9 mouse cellular contexts compared by ENCODE assay signal in genomic region chr11:97664339-97664665, GRCm38 (mm10). TPM values are rescaled to one million over a fixed set of nuclear protein-coding genes. Genes with fewer than 3 reads are reported as not detected.
DNase-seq lines count a peak whose midpoint lies in the region; ATAC-seq lines count a peak whose summit lies in the region.
"Had no signal": no experiment of that assay in that cellular context is flagged by ENCODE, and none has a peak within 500 bp of the region (broad histone marks: within the 10 kb centered on the region; RNA-seq: fewer than 3 reads in every experiment).

No protein-coding gene starts in this region.

- no peak for DNase-seq in heart, adult 9 months (ENCODE audit: low spot score in 2 of 2)
- peak; percentile 71 for DNase-seq in ES-CJ7 (ENCODE audit: low read depth, low spot score)
- DNase-seq in cerebellum, postnatal 4 days (ENCODE audit: low spot score in 2 of 2) = no peak
- no peak for DNase-seq in urinary bladder, postnatal 25 days (ENCODE audit: low spot score)
- DNase-seq in MN1 (ENCODE audit: low spot score) = no peak
- DNase-seq: layer of hippocampus, adult 9-11 months had no signal

- H3K4me2 ChIP-seq in heart, embryonic 15.5 days = peak overlapping the region; percentile 73
- peak overlapping the region; percentile 70 for H3K4me2 ChIP-seq in forebrain, embryonic 15.5 days (replicated peaks)

- no peak for ATAC-seq in heart, embryonic 15.5 days (replicated peaks; ENCODE audit: insufficient number of reproducible peaks, insufficient read depth, low FRiP score, low read depth)
- ATAC-seq in forebrain, embryonic 15.5 days (replicated peaks) = no peak

- peaks cover 13% of the 10 kb centered on the region; the same call in 1 of the 2 replicates for H3K79me2 ChIP-seq in macrophage (ENCODE audit: inconsistent target)

- H3K36me3 ChIP-seq in heart, embryonic 15.5 days = peaks cover 34% of the 10 kb centered on the region
- peaks cover 22% of the 10 kb centered on the region; the same call in 1 of the 2 replicates for H3K36me3 ChIP-seq in forebrain, embryonic 15.5 days
- H3K36me3 ChIP-seq in macrophage (ENCODE audit: inconsistent target) = peaks cover 29% of the 10 kb centered on the region

- no peaks in the 10 kb centered on the region for H3K9me3 ChIP-seq in heart, embryonic 15.5 days (replicated peaks)
- no peaks in the 10 kb centered on the region for H3K9me3 ChIP-seq in forebrain, embryonic 15.5 days

- H3K27ac ChIP-seq in heart, embryonic 15.5 days = peak overlapping the region; percentile 89
- peak overlapping the region; percentile 81 for H3K27ac ChIP-seq in forebrain, embryonic 15.5 days (replicated peaks)
- H3K27ac ChIP-seq in macrophage = no peak overlapping the region

- peak overlapping the region; percentile 82 for H3K4me3 ChIP-seq in heart, embryonic 15.5 days
- H3K4me3 ChIP-seq in forebrain, embryonic 15.5 days = peak overlapping the region; percentile 94
- peak overlapping the region; percentile 45 for H3K4me3 ChIP-seq in macrophage (ENCODE audit: inconsistent target)

- peaks cover 61% of the 10 kb centered on the region for H3K4me1 ChIP-seq in heart, embryonic 15.5 days (replicated peaks)
- peaks cover 53% of the 10 kb centered on the region for H3K4me1 ChIP-seq in forebrain, embryonic 15.5 days

- no peaks in the 10 kb centered on the region for H3K27me3 ChIP-seq in heart, embryonic 15.5 days
- peaks cover 17% of the 10 kb centered on the region for H3K27me3 ChIP-seq in forebrain, embryonic 15.5 days

- peak overlapping the region; percentile 86 for H3K9ac ChIP-seq in heart, embryonic 15.5 days
- H3K9ac ChIP-seq in forebrain, embryonic 15.5 days (replicated peaks) = peak overlapping the region; percentile 76

- WGBS in heart, embryonic 15.5 days = 0% methylated on average over 6 of the region's 8 CpGs
- WGBS in forebrain, embryonic 15.5 days = 0% methylated on average over 6 of the region's 8 CpGs
- 18% methylated on average over 6 of the region's 8 CpGs for WGBS in macrophage (ENCODE audit: missing documents)

RNA-seq across cellular contexts. Expression of gene Mllt6, which starts 1.1 kb away (rescaled TPM):
- polyA plus RNA-seq in heart, embryonic 15.5 days (2015; fragmentation: Nextera tagmentation; extraction: Ambion mirVana) = 2.2 and 2.3 TPM in 2 replicates
- 4.3 and 4.7 TPM in 2 replicates for polyA plus RNA-seq in forebrain, embryonic 15.5 days (2015; fragmentation: Nextera tagmentation; extraction: Ambion mirVana)
- total RNA-seq in macrophage (2018; cell fraction: chromatin; rRNA removed) = 100 to 1,000 TPM in 18 of 26 experiments, 10 to 100 TPM in 8; 46.5 to 707 (median 220) TPM
- 10 to 100 TPM; 22.9 to 78.9 (median 49.8) TPM for total RNA-seq in macrophage (2018; cell fraction: cytosol; rRNA removed)
- total RNA-seq in macrophage (2018; cell fraction: nucleus; rRNA removed) = 100 to 1,000 TPM in 17 of 26 experiments, 10 to 100 TPM in 9; 29.9 to 419 (median 127) TPM
- 8.7 to 23.8 TPM (median 10.1 TPM) in 3 replicates for polyA plus RNA-seq in macrophage (2018)

RNA-seq across cellular contexts. Expression of gene Cisd3, which starts 21.3 kb away (rescaled TPM):
- 60.7 and 69.4 TPM in 2 replicates for polyA plus RNA-seq in heart, embryonic 15.5 days (2015; fragmentation: Nextera tagmentation; extraction: Ambion mirVana)
- 17.4 and 19.5 TPM in 2 replicates for polyA plus RNA-seq in forebrain, embryonic 15.5 days (2015; fragmentation: Nextera tagmentation; extraction: Ambion mirVana)
- 1 to 10 TPM in 23 of 26 experiments, not detected in 3; 1.3 to 8.3 (median 3.4) TPM for total RNA-seq in macrophage (2018; cell fraction: chromatin; rRNA removed)
- 10 to 100 TPM in 25 of 26 experiments, 1 to 10 TPM in 1; 8.5 to 24.4 (median 14.3) TPM for total RNA-seq in macrophage (2018; cell fraction: cytosol; rRNA removed)
- total RNA-seq in macrophage (2018; cell fraction: nucleus; rRNA removed) = 10 to 100 TPM in 1 of 26 experiments, 1 to 10 TPM in 25; 2.2 to 10.3 (median 5.7) TPM
- polyA plus RNA-seq in macrophage (2018) = 9.0 to 17.9 TPM (median 13.7 TPM) in 3 replicates

RNA-seq across cellular contexts. Expression of gene Epop, which starts 34.8 kb away (rescaled TPM):
- 0.71 and 1.1 TPM in 2 replicates for polyA plus RNA-seq in heart, embryonic 15.5 days (2015; fragmentation: Nextera tagmentation; extraction: Ambion mirVana)
- 4.6 and 5.8 TPM in 2 replicates for polyA plus RNA-seq in forebrain, embryonic 15.5 days (2015; fragmentation: Nextera tagmentation; extraction: Ambion mirVana)
- total RNA-seq in macrophage (2018; cell fraction: chromatin; rRNA removed) = 1 to 10 TPM in 3 of 26 experiments, under 1 TPM in 9, not detected in 14; 0.30 to 3.2 (median 0.61) TPM
- total RNA-seq in macrophage (2018; cell fraction: cytosol; rRNA removed) = 1 to 10 TPM in 18 of 26 experiments, under 1 TPM in 8; 0.48 to 5.2 (median 1.3) TPM
- 1 to 10 TPM in 9 of 26 experiments, under 1 TPM in 17; 0.36 to 2.3 (median 0.78) TPM for total RNA-seq in macrophage (2018; cell fraction: nucleus; rRNA removed)
- 0.43 to 2.7 TPM (median 0.68 TPM) in 3 replicates for polyA plus RNA-seq in macrophage (2018)

RNA-seq across cellular contexts. Expression of gene Pcgf2, which starts 36.0 kb away (rescaled TPM):
- polyA plus RNA-seq in heart, embryonic 15.5 days (2015; fragmentation: Nextera tagmentation; extraction: Ambion mirVana) = 10.9 and 11.5 TPM in 2 replicates
- polyA plus RNA-seq in forebrain, embryonic 15.5 days (2015; fragmentation: Nextera tagmentation; extraction: Ambion mirVana) = 18.1 and 18.8 TPM in 2 replicates
- total RNA-seq in macrophage (2018; cell fraction: chromatin; rRNA removed) = 10 to 100 TPM in 4 of 26 experiments, 1 to 10 TPM in 22; 1.5 to 14.1 (median 5.0) TPM
- 1 to 10 TPM; 1.3 to 4.5 (median 2.8) TPM for total RNA-seq in macrophage (2018; cell fraction: cytosol; rRNA removed)
- total RNA-seq in macrophage (2018; cell fraction: nucleus; rRNA removed) = 10 to 100 TPM in 1 of 26 experiments, 1 to 10 TPM in 24, under 1 TPM in 1; 0.79 to 11.9 (median 3.8) TPM
- 3.7 to 7.5 TPM (median 3.9 TPM) in 3 replicates for polyA plus RNA-seq in macrophage (2018)

RNA-seq across cellular contexts. Expression of gene Psmb3, which starts 38.9 kb away (rescaled TPM):
- polyA plus RNA-seq in heart, embryonic 15.5 days (2015; fragmentation: Nextera tagmentation; extraction: Ambion mirVana) = 337 and 364 TPM in 2 replicates
- polyA plus RNA-seq in forebrain, embryonic 15.5 days (2015; fragmentation: Nextera tagmentation; extraction: Ambion mirVana) = 460 and 475 TPM in 2 replicates
- total RNA-seq in macrophage (2018; cell fraction: chromatin; rRNA removed) = 10 to 100 TPM; 10.0 to 72.1 (median 43.9) TPM
- 100 to 1,000 TPM in 17 of 26 experiments, 10 to 100 TPM in 9; 79.3 to 179 (median 122) TPM for total RNA-seq in macrophage (2018; cell fraction: cytosol; rRNA removed)
- 10 to 100 TPM; 15.5 to 75.8 (median 38.9) TPM for total RNA-seq in macrophage (2018; cell fraction: nucleus; rRNA removed)
- polyA plus RNA-seq in macrophage (2018) = 79.7 to 207 TPM (median 133 TPM) in 3 replicates
